Mouse (Mus musculus): Measurements from ENCODE around the gene Hist1h3e. TPM values are rescaled to one million over a fixed set of nuclear protein-coding genes. Genes with fewer than 3 reads are reported as not detected.
"Not testable (repeated sequence)": the region's sequence is repeated elsewhere in the genome, so short reads cannot be mapped to it uniquely, and the experiment has no call there.

Hist1h3e gene
- polyA plus RNA-seq, 1 experiment from 2014 or later = 1.7 TPM

DNA sequence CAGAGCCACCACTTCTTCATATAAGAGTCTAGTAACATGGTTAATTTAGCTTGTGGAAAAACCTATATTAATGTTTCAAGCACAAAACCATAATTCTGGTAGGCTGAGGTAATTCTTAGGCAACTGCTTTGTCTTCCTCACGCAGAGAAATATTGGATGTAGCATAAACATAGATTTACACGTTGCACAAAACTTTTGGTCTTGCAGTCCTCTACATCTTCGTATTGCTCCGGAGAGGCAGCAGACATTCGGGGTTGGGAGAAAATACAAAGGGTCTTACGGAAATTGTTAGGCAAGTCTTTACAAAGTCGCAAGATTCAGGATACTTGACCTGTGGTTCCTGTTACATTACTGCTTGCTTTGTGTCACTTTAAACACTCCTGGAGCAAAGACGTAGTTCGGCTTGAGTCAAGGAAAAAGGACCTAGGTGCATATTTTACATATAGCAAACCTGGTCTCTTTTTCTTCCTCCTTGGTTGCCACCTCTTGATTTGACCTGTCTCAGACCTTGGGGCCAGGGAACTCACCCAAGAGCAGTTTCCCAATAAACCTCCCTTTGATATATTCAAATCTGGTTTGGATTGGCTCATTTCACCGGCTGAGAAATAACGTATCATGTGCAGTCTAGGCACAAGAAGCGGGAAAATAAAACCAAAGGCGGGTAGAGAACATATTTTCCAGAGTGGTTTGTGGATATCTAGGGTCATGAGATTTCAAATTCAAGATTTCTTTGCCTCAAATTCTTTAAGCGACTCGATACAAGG is 27.6 kb downstream of the Hist1h3e start:
- TF ChIP-seq EP300 (IDR thresholded peaks at IDR 0.05) (no peak), CTCF (IDR thresholded peaks at IDR 0.05) (no peak)
- Histone ChIP-seq H3K27me3 (replicated peaks; ENCODE audit: insufficient read depth, low read length) (no peaks in the 10 kb centered on the region), H3K27ac (ENCODE audit: low read length) (peak overlapping the region; percentile 3; the same call in 1 of the 2 replicates), H3K4me3 (ENCODE audit: low read depth, low read length) (peak overlapping the region; percentile 41), H3K4me2 (replicated peaks; ENCODE audit: low read depth, low read length) (peak overlapping the region; percentile 76), H3K9me3 (ENCODE audit: low read length) (no peaks in the 10 kb centered on the region), H3K36me3 (ENCODE audit: insufficient read depth, low read length) (no peaks in the 10 kb centered on the region), H3K4me1 (ENCODE audit: insufficient read depth, low read depth, low read length) (peaks cover 21% of the 10 kb centered on the region; the same call in 1 of the 2 replicates), H3K9ac (replicated peaks; ENCODE audit: low read depth) (no peak overlapping the region)
- under 1% methylated on average over 15 of the region's 15 CpGs for WGBS
- ATAC-seq = no peak
- peak; percentile 63 for DNase-seq (ENCODE audit: low spot score)

DNA sequence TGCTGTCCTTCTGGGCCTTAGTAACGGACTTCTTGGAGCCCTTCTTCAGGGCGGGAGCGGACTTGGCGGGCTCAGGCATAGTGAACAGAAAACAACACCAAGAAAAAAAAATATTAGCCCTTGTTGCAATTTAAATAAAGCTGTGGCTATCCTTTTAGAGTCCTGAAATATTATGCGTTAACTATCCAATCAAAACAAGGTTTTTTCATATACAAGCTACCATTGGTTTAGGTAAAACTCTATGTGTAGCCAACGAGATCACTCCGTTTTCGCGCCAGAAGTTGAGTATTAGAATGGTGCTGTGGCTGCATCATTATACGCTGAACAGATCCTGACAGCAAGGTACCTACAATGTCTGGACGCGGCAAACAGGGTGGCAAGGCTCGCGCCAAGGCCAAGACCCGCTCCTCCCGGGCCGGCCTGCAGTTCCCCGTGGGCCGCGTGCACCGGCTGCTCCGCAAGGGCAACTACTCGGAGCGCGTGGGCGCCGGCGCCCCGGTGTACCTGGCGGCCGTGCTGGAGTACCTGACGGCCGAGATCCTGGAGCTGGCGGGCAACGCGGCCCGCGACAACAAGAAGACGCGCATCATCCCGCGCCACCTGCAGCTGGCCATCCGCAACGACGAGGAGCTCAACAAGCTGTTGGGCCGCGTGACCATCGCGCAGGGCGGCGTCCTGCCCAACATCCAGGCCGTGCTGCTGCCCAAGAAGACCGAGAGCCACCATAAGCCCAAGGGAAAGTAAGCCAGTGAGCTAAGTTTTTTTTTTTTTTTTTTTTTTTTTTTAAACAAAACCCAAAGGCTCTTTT is 28.4 kb downstream of the Hist1h3e start, which contains the start of gene Hist1h2af:
Gene Hist1h2af (plus strand): TSS at position 347 of the 808 bp plus-strand sequence.
- H3K36me3 ChIP-seq (ENCODE audit: insufficient read depth, low read length); H3K9me3 ChIP-seq (ENCODE audit: low read length); H3K9ac ChIP-seq (replicated peaks; ENCODE audit: low read depth); H3K27me3 ChIP-seq (replicated peaks; ENCODE audit: insufficient read depth, low read length): not testable (repeated sequence)
- peak within 1 kb of the TSS; percentile 41 for H3K4me3 ChIP-seq (ENCODE audit: low read depth, low read length)
- peak; percentile 94 for DNase-seq (ENCODE audit: low spot score)
- peak within 1 kb of the TSS; percentile 76 for H3K4me2 ChIP-seq (replicated peaks; ENCODE audit: low read depth, low read length)
- WGBS = 3% methylated on average over 24 of the region's 53 CpGs
- ATAC-seq = peak; percentile 13; the same call in 1 of the 2 replicates
- H3K4me1 ChIP-seq (ENCODE audit: insufficient read depth, low read depth, low read length) = peaks cover 21% of the 10 kb centered on the region; the same call in 1 of the 2 replicates
- peak within 1 kb of the TSS; percentile 71; the same call in 1 of the 2 replicates for H3K27ac ChIP-seq (ENCODE audit: low read length)

DNA sequence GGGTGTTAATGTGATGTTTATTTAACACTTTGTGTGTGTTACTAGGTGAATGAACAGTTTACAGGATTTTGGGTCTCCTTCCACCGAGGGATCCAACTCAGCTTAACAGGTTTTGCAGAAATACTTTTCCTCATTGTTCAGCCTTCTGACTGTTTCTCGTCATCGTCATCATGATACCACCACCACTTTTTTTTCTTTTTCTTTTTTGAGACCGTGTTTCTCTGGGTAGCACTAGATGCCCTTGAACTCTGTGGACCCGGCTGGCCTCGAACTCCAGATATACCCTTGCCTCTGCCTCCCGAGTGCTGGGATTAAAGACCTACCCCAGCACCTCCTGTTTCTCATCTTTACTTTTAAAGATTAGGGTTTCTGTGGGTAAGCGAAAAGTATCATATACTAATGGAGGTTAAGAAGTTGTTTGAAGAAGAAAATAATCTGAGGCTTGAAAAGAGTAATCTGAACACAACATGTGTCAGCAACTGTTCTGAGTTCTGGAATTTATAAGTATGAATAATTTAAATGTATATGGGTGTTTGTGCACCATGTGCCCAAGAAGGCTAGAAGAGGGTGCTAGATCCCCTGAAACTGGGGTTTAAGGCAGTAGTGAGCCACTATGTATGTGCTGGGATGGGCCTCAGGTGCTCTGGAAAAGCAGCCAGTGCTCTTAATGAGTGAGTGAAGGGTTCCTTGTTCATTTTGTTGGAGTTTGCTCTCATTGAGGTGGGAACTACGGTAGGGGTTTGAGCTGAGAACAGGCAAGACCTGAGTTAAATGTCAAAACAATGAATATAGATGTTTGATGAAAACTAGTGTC is 29.7 kb downstream of the Hist1h3e start:
- peak overlapping the region; percentile 97 for H3K27ac ChIP-seq (ENCODE audit: low read length)
- ATAC-seq (no peak), DNase-seq (ENCODE audit: low spot score) (no peak)
- H3K4me3 ChIP-seq (ENCODE audit: low read depth, low read length) = peak overlapping the region; percentile 55; the same call in 1 of the 2 replicates
- H3K36me3 ChIP-seq (ENCODE audit: insufficient read depth, low read length) = no peaks in the 10 kb centered on the region
- H3K9ac ChIP-seq (replicated peaks; ENCODE audit: low read depth) = no peak overlapping the region
- no peak for TF ChIP-seq EP300 (IDR thresholded peaks at IDR 0.05)
- TF ChIP-seq CTCF (IDR thresholded peaks at IDR 0.05) = no peak
- peak overlapping the region; percentile 64 for H3K4me2 ChIP-seq (replicated peaks; ENCODE audit: low read depth, low read length)
- H3K27me3 ChIP-seq (replicated peaks; ENCODE audit: insufficient read depth, low read length) = no peaks in the 10 kb centered on the region
- peaks cover 21% of the 10 kb centered on the region; the same call in 1 of the 2 replicates for H3K4me1 ChIP-seq (ENCODE audit: insufficient read depth, low read depth, low read length)
- H3K9me3 ChIP-seq (ENCODE audit: low read length) = no peaks in the 10 kb centered on the region
- 11% methylated on average over 9 of the region's 9 CpGs for WGBS

DNA sequence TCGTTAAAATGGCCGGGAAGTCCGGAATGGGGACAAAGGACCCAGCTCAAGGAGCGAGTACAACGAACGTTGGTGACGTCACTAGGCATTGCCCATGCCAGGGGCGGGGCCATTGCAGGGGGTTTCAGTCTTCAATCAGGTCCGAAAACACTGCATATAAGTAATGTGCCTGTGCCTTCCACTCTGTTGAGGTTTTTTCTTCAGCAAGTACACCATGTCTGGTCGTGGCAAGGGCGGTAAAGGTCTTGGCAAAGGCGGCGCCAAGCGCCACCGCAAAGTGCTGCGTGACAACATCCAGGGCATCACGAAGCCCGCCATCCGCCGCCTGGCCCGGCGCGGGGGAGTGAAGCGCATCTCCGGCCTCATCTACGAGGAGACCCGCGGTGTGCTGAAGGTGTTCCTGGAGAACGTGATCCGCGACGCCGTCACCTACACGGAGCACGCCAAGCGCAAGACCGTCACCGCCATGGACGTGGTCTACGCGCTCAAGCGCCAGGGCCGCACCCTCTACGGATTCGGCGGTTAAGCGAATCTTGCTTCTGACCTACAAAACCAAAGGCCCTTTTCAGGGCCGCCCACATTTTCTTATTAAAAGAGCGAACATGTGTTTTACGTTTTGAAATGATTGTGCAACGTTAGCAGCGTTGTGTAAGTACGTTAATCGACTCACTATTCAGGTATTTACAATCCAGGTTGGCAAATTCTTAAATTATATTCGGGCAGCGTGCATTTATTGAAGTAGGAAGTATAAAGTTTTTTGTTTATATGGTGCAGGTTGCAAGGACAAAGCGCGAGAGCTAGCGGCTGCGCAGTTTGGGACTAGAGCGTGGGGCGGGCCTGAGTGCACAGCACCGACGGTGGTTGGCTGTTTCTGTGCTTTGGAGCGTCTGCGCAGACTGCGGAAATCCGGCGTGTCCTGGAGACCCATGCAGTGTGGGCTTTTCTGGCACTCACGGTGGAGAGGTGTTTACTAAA is 31.0 kb downstream of the Hist1h3e start, which contains the start of gene Hist1h4h:
Gene Hist1h4h (plus strand): TSS at position 150 of the 975 bp plus-strand sequence.
- peak; percentile 82 for TF ChIP-seq EP300 (IDR thresholded peaks at IDR 0.05)
- TF ChIP-seq CTCF (IDR thresholded peaks at IDR 0.05) = no peak
- WGBS = under 1% methylated on average over 52 of the region's 70 CpGs
- no peaks in the 10 kb centered on the region for H3K9me3 ChIP-seq (ENCODE audit: low read length)
- no peaks in the 10 kb centered on the region for H3K27me3 ChIP-seq (replicated peaks; ENCODE audit: insufficient read depth, low read length)
- H3K9ac ChIP-seq (replicated peaks; ENCODE audit: low read depth) = peak within 1 kb of the TSS; percentile 77
- H3K4me1 ChIP-seq (ENCODE audit: insufficient read depth, low read depth, low read length) = peaks cover 19% of the 10 kb centered on the region; the same call in 1 of the 2 replicates
- ATAC-seq (peak; percentile 86), DNase-seq (ENCODE audit: low spot score) (peak; percentile 99)
- peak within 1 kb of the TSS; percentile 64 for H3K4me2 ChIP-seq (replicated peaks; ENCODE audit: low read depth, low read length)
- peak within 1 kb of the TSS; percentile 55 for H3K4me3 ChIP-seq (ENCODE audit: low read depth, low read length)
- H3K27ac ChIP-seq (ENCODE audit: low read length) = peak within 1 kb of the TSS; percentile 97
- no peaks in the 10 kb centered on the region for H3K36me3 ChIP-seq (ENCODE audit: insufficient read depth, low read length)

Data from lung, postnatal 0 days (tissue).